Mouse (Mus musculus) CH12.LX (cell line): ENCODE data around the gene Camkk2. TPM values are rescaled to one million over a fixed set of nuclear protein-coding genes. Genes with fewer than 3 reads are reported as not detected.

Source experiments
- DNase-seq: peaks from one replicate; pipeline ENCODE4 v3.0.0-alpha.2; 2013; ENCODE audit errors: extremely low read depth
- H3K27ac ChIP-seq: 2 replicates; pipeline ENCODE4 v1.5.1; 2012; ENCODE audit warnings: low read depth, mild to moderate bottlenecking, control low read depth, moderate library complexity; ENCODE audit not compliant: insufficient read depth
- H3K27me3 ChIP-seq: replicated peaks from 2 replicates; pipeline ENCODE3; 2012; ENCODE audit warnings: inconsistent platforms
- H3K36me3 ChIP-seq, 2 experiments: replicated peaks in 1 of 2; 2 replicates each; pipeline versions ENCODE3 to v1.6.1; 2012; ENCODE audit warnings: inconsistent platforms in 1 of 2, low read length in 1 of 2, mild to moderate bottlenecking in 1 of 2, mixed read lengths in 1 of 2, moderate library complexity in 1 of 2; ENCODE audit not compliant: control insufficient read depth in 1 of 2, insufficient read depth in 1 of 2
- H3K4me1 ChIP-seq, 2 experiments: 2 replicates each; pipeline ENCODE4 v1.6.1; 2012; ENCODE audit warnings: inconsistent platforms in 1 of 2, moderate library complexity in 1 of 2; ENCODE audit not compliant: insufficient read depth in 2 of 2, control insufficient read depth in 1 of 2
- H3K4me2 ChIP-seq: 2 replicates; pipeline ENCODE4 v1.6.1; 2012; ENCODE audit warnings: low read depth, mild to moderate bottlenecking, control low read depth; ENCODE audit not compliant: poor library complexity, insufficient read depth, severe bottlenecking
- H3K4me3 ChIP-seq, 3 experiments: fragments of 150-350 bp in 1 of 3; sonication (generic) in 1 of 3; replicated peaks in 1 of 3; 2 replicates each; pipeline versions ENCODE3 to v1.5.1; 2011 to 2012; ENCODE audit warnings: low read depth in 2 of 3, low read length in 2 of 3, mild to moderate bottlenecking in 2 of 3, moderate library complexity in 2 of 3, control low read depth in 1 of 3, improper control_type of control experiment in 1 of 3, inconsistent platforms in 1 of 3, mixed read lengths in 1 of 3; ENCODE audit not compliant: poor library complexity in 1 of 3
- H3K79me2 ChIP-seq: replicated peaks from 2 replicates; pipeline ENCODE4 v1.6.1; 2012; ENCODE audit warnings: mild to moderate bottlenecking, moderate library complexity; ENCODE audit not compliant: control insufficient read depth, poor library complexity, insufficient read depth, severe bottlenecking; ENCODE audit errors: extremely low read depth
- H3K9ac ChIP-seq: 2 replicates; pipeline ENCODE4 v1.6.1; 2012; ENCODE audit warnings: low read depth, mild to moderate bottlenecking, control low read depth, moderate library complexity; ENCODE audit not compliant: insufficient read depth
- H3K9me3 ChIP-seq: replicated peaks from 2 replicates; pipeline ENCODE3; 2012; ENCODE audit warnings: low read length, inconsistent platforms, mixed read lengths
- CTCF ChIP-seq, 2 experiments: IDR thresholded peaks in 1 of 2; conservative IDR thresholded peaks in 1 of 2; 2 replicates each; pipeline ENCODE4 v1.5.1; 2011 to 2012; ENCODE audit warnings: low read depth in 2 of 2, low read length in 2 of 2, improper control_type of control experiment in 1 of 2, inconsistent platforms in 1 of 2, mild to moderate bottlenecking in 1 of 2, moderate library complexity in 1 of 2
- E2F4 ChIP-seq: IDR thresholded peaks from 2 replicates; pipeline ENCODE4 v1.6.1; 2011; ENCODE audit warnings: low read depth, low read length, improper control_type of control experiment; ENCODE audit not compliant: insufficient replicate concordance
- ELF1 ChIP-seq: IDR thresholded peaks from 2 replicates; pipeline ENCODE4 v1.6.1; 2014; ENCODE audit warnings: low read depth, mild to moderate bottlenecking, inconsistent platforms, low read length, improper control_type of control experiment
- GABPA ChIP-seq: IDR thresholded peaks from 2 replicates; pipeline ENCODE4 v1.6.1; 2012; ENCODE audit warnings: low read depth, low read length, improper control_type of control experiment, inconsistent platforms; ENCODE audit not compliant: insufficient replicate concordance
- HCFC1 ChIP-seq: IDR thresholded peaks from 2 replicates; pipeline ENCODE4 v1.6.1; 2012; ENCODE audit warnings: low read depth, mild to moderate bottlenecking, inconsistent platforms, low read length, improper control_type of control experiment
- JUN ChIP-seq: IDR thresholded peaks from 2 replicates; pipeline ENCODE4 v1.6.1; 2011; ENCODE audit warnings: low read depth, mild to moderate bottlenecking, low read length, improper control_type of control experiment, moderate library complexity; ENCODE audit not compliant: insufficient read depth
- KAT2A ChIP-seq: IDR thresholded peaks from 2 replicates; pipeline ENCODE4 v1.6.1; 2012; ENCODE audit warnings: low read length, improper control_type of control experiment, inconsistent platforms; ENCODE audit not compliant: insufficient replicate concordance
- MAZ ChIP-seq: IDR thresholded peaks from 2 replicates; pipeline ENCODE4 v1.6.1; 2012; ENCODE audit warnings: low read depth, mild to moderate bottlenecking, inconsistent platforms, low read length, improper control_type of control experiment, moderate library complexity
- MXI1 ChIP-seq: IDR thresholded peaks from 2 replicates; pipeline ENCODE4 v1.6.1; 2011; ENCODE audit warnings: mild to moderate bottlenecking, low read depth, low read length, improper control_type of control experiment
- NELFE ChIP-seq: IDR thresholded peaks from 2 replicates; pipeline ENCODE4 v1.6.1; 2011; ENCODE audit warnings: low read depth, low read length, improper control_type of control experiment
- NRF1 ChIP-seq: IDR thresholded peaks from 2 replicates; pipeline ENCODE4 v1.6.1; 2014; ENCODE audit warnings: low read depth, mild to moderate bottlenecking, inconsistent platforms, low read length, improper control_type of control experiment, moderate library complexity
- PAX5 ChIP-seq: IDR thresholded peaks from 2 replicates; pipeline ENCODE4 v1.6.1; 2012; ENCODE audit warnings: low read length, inconsistent platforms, mixed read lengths
- POLR2AphosphoS2 ChIP-seq: IDR thresholded peaks from 2 replicates; pipeline ENCODE4 v1.6.1; 2011; ENCODE audit warnings: low read depth, low read length, improper control_type of control experiment
- RCOR1 ChIP-seq: conservative IDR thresholded peaks from 2 replicates; pipeline ENCODE4 v1.6.1; 2012; ENCODE audit warnings: low read depth, mild to moderate bottlenecking, inconsistent platforms, low read length, improper control_type of control experiment
- SMC3 ChIP-seq: IDR thresholded peaks from 2 replicates; pipeline ENCODE4 v1.6.1; 2011; ENCODE audit warnings: low read depth, low read length, improper control_type of control experiment
- TBP ChIP-seq: conservative IDR thresholded peaks from 2 replicates; pipeline ENCODE4 v1.6.1; 2011; ENCODE audit warnings: low read depth, low read length, improper control_type of control experiment
- TCF12 ChIP-seq: IDR thresholded peaks from 2 replicates; pipeline ENCODE4 v1.6.1; 2014; ENCODE audit warnings: low read depth, mild to moderate bottlenecking, inconsistent platforms, low read length, improper control_type of control experiment
- USF1 ChIP-seq: IDR thresholded peaks from 2 replicates; pipeline ENCODE4 v1.6.1; 2014; ENCODE audit warnings: low read depth, mild to moderate bottlenecking, inconsistent platforms, low read length, improper control_type of control experiment
- ZC3H11A ChIP-seq: IDR thresholded peaks from 2 replicates; pipeline ENCODE4 v1.6.1; 2012; ENCODE audit warnings: low read depth, mild to moderate bottlenecking, inconsistent platforms, low read length, improper control_type of control experiment
- dilution Hi-C: fragments of 300-500 bp; cut with MboI; formaldehyde crosslinking; loops from 2 replicates; pipeline ENCODE4 v1.14.3; 2020; ENCODE audit warnings: low sequenced_read_pairs; ENCODE audit not compliant: extremely low pct_unique_long_range_greater_than_20kb, extremely low pct_ligation_motif_present
- in situ Hi-C: fragments of 300-500 bp; cut with MboI; formaldehyde crosslinking; loops from 3 replicates; pipeline ENCODE4 v1.14.3; 2019; ENCODE audit warnings: low sequenced_read_pairs, low pct_ligation_motif_present, low pct_unique_long_range_greater_than_20kb, mixed read lengths
- polyA plus RNA-seq: library from polyadenylated mRNA; unstranded; fragments of >175 nt; gene quantifications from 2 replicates; pipeline ENCODE4 v1.2.1, GENCODE M21; 2012; ENCODE audit warnings: low read depth; ENCODE audit not compliant: insufficient read length
- total RNA-seq, 2 experiments: library from RNA; depleted of rRNA; stranded (reverse); fragments of 300-350 nt in 1 of 2; fragments of >200 nt in 1 of 2; gene quantifications; 2 replicates each; pipeline ENCODE4 v1.2.3; 2012 to 2014

Gene Camkk2
- total and polyA plus RNA-seq, 3 experiments: 8.6 to 12.7 (median 12.3) TPM

DNA sequence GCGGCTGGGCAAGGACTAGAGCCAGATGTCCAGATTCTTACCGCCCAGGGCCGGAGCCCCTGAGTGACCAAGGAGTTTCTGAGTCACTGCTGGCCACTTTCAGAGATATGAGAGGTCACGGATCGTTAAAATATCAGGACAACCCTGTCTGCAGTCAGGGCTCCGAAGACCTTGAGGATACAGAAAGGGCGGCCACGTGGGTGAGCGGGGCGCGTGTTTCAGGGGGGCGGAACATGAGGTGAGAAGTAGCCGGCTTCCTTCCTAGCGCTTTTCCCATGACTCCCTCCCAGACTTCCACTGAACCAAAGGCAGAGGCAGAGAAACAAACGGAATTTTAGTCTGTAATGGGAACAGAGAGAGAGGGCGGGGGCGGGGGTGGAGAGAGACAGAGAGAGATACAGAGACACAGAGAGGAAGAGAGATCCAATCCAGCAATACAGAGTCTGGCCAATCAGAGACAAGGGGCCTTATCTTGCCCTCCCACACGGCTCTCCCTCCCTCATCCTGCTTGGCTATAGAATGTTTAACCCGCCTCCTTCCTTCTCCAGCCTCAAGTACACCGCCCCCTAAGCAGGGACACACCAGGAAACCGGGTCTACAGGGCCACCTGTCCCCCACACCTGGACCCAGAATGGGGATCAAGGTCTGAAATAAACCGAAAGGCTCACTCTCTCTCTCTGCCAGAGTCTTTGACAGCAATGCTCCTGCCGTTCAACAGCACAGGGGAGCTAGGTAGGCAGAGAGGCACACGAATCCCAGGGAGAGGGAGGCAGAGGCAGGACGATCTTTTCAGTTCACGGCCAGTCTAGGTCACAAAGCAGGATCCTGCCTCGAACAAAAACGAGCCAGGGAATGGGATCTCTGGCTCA, 4.2 kb downstream of the Camkk2 start:
- Histone ChIP-seq H3K4me2 (no peak overlapping the region), H3K4me1 (peaks cover 0 to 13% of the 10 kb centered on the region in 2 experiments; a peak in 2 of 4 replicates), H3K27ac (no peak overlapping the region), H3K4me3 (no peak overlapping the region), H3K79me2 (no peaks in the 10 kb centered on the region), H3K36me3 (peaks cover 0 to 18% of the 10 kb centered on the region in 2 experiments), H3K27me3 (no peaks in the 10 kb centered on the region), H3K9ac (no peak overlapping the region), H3K9me3 (no peaks in the 10 kb centered on the region)
- dilution Hi-C loops (no loop called here), in situ Hi-C loops (no loop called here)
- TF ChIP-seq RCOR1: no peak
- no peak for DNase-seq

DNA sequence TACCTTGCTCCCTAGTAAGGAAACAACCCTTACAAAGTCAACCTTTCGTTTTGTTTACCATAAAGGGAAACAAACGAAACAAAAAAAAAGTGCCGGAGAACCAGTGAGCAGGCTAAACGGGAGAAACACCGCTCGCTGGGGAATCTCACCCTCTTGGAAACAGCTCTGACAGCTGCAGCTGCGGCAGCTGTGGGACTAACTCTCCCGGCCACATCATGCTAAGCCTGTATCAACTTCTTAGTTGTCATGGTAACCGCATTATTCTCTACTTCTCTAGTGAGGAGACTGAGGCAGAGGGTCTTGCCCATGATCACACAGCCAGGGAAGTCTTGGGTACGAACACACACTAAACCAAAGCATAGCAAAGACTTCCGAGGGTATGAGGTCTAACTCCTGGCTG, 5.5 kb downstream of the Camkk2 start:
- H3K36me3 ChIP-seq: peaks cover 0 to 29% of the 10 kb centered on the region in 2 experiments

DNA sequence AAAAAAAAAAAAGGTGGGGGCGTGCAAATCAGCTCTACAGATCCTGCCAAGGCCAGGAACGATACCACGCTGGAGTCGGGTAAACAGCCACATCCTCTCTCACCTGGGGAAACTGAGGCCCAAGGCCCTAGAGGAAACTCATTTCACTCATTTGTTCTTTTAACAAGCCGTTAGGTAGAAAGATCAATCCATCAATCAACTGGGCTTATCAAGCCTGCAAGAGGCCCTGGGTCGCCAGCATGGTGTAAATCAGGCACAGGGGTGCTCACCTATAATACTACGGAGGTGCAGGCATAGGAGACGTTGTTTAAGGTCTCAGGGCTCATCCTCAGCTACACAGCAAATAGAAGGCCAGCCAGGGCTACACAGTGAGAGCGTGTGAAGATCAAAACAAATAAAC, 7.8 kb downstream of the Camkk2 start:
- no peak overlapping the region for H3K4me3 ChIP-seq
- peaks cover 0 to 11% of the 10 kb centered on the region in 2 experiments; a peak in 2 of 4 replicates for H3K4me1 ChIP-seq
- dilution Hi-C loops (no loop called here), in situ Hi-C loops (no loop called here)
- H3K36me3 ChIP-seq: peaks cover 0 to 43% of the 10 kb centered on the region in 2 experiments
- no peak overlapping the region for H3K9ac ChIP-seq
- no peak for DNase-seq
- H3K27ac ChIP-seq: no peak overlapping the region
- TF ChIP-seq MXI1: no peak
- TF ChIP-seq RCOR1: no peak
- no peak for TF ChIP-seq PAX5
- TF ChIP-seq GABPA: no peak
- TF ChIP-seq USF1: no peak
- no peak for TF ChIP-seq CTCF (conservative IDR thresholded peaks at IDR 0.05 in 1 of 2, IDR thresholded peaks at IDR 0.05 in 1 of 2; ENCODE audit: low read depth in 2 of 2, low read length in 2 of 2)
- no peak for TF ChIP-seq JUN
- TF ChIP-seq POLR2AphosphoS2: no peak
- no peak overlapping the region for H3K4me2 ChIP-seq
- H3K9me3 ChIP-seq: no peaks in the 10 kb centered on the region
- no peaks in the 10 kb centered on the region for H3K79me2 ChIP-seq
- no peaks in the 10 kb centered on the region for H3K27me3 ChIP-seq

More for the DNA sequence above, 5.5 kb downstream of the Camkk2 start:
- DNase-seq: no peak
- TF ChIP-seq USF1 (no peak), TBP (no peak), KAT2A (no peak), ZC3H11A (no peak), PAX5 (no peak), TCF12 (no peak), MAZ (no peak), NELFE (no peak), SMC3 (no peak), POLR2AphosphoS2 (no peak), ELF1 (no peak), HCFC1 (no peak), NRF1 (no peak), E2F4 (no peak)
- in situ Hi-C loops: no loop called here
- H3K9ac ChIP-seq: no peak overlapping the region
- H3K4me3 ChIP-seq: no peak overlapping the region
- no peak overlapping the region for H3K27ac ChIP-seq
- H3K4me1 ChIP-seq: peaks cover 0 to 18% of the 10 kb centered on the region in 2 experiments; a peak in 2 of 4 replicates
- H3K79me2 ChIP-seq: no peaks in the 10 kb centered on the region
- no peaks in the 10 kb centered on the region for H3K9me3 ChIP-seq
- H3K27me3 ChIP-seq: no peaks in the 10 kb centered on the region
- H3K4me2 ChIP-seq: no peak overlapping the region
- dilution Hi-C loops: no loop called here
